Mouse (Mus musculus): ENCODE measurements around the gene Snai3.

The Snai3 gene

DNA sequence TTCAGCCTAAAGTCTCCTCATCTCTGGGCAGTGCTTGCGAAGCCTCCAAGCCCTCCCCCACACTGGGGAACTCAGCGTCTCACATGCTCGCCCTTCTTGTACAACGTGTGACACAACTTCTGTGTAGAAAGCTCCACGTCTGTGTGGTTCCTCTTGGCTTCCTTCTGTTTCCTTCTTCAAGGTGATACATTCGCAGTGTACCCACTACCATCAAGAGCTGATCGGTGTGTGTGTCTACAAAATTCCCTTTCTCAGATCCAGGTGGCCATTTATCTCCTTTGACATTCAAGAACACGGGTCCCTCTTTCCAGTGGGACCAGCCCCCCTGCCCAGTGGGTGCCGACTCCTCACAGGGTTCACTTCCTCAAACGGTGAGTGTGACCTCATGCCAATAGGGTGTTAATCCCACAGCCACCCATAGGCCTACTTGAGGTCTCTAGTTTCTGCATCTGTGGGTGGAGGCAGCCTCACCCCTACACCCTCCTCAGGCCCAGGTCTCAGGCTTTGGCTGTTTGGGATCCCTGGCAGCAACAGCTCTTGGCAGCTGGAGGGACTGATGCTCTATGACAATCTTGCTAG, 30.4 kb downstream of the Snai3 start:
- DNase-seq: peak in 1 of 2 experiments; percentile 45

DNA sequence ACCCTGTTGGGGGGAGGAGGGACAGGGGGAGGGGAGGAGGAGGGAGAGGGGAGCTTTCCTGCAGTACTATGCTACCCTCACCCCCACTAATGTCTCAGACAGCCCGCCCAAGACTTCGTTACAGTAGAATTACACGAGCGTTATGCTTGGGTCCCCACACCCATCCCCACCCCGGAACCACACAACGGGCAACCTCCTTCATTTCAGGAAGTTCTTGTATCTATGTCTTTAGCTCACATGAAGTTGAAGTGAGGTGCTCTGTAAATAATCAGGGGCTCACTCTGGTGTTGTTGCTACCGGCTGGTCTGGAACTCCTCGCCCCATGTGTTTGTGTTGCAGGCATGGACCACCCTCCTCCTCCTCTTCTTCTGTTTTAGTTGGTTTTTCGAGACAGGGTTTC, 32.4 kb downstream of the Snai3 start:
- no peak for DNase-seq

DNA sequence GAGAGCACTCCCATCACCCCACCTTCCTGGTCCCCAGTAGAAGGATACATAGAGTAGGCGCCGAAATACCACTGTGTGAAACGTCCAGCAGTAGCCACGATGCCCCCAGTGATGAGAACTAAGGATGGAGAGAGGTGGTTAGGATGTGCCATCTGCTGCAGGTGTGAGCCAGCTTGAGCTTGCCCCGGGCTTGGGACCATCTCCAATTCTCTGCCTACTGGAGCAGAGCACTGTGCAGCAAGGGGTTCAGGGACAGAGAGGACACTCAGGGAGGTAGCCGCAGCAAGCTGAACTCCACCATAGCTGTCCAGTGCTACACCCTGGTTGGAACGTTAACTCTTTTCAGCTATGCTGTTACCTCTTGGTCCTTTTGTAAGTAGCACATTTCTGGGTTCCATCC, 32.9 kb downstream of the Snai3 start:
- no peak for DNase-seq

DNA sequence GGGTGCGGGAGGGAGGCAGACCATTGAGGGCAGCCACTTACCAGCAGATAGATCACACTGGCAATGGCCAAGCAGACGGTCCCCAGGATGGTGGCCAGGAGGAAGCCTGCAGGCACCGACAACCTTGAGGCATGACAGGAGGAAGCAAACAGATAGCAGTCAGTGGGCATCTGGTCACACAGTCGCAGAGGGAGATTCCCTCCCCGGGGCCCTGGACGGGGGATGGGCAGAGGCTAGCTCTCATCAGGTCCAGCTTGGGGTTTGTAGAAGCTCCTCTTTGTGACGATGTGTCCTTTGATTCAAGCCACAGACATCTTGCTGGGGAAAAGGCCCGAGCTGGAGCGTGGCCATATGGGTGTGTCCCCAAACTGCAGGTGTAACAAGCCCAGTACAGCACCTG, 34.4 kb downstream of the Snai3 start:
- DNase-seq: no peak

DNA sequence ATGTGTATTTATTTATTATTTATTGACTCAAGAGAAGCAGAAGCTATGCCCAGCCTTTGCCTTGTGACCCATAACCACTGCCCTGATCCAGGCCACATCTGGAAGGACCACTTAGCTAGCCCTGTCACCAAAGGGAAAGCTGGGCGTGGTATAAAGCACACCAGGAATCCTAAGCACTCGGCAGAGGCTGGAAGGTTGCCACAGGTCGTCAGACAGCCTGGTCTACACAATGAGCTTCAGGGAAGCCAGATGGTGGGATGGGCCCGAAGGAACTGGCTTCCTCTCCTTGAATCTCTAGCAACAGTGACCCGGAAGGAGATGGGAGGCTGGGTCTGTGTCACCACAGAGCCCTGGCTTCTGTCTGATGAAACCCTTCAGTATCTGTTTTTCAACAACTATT, 36.9 kb downstream of the Snai3 start:
- DNase-seq: peak; percentile 73 to 82

DNA sequence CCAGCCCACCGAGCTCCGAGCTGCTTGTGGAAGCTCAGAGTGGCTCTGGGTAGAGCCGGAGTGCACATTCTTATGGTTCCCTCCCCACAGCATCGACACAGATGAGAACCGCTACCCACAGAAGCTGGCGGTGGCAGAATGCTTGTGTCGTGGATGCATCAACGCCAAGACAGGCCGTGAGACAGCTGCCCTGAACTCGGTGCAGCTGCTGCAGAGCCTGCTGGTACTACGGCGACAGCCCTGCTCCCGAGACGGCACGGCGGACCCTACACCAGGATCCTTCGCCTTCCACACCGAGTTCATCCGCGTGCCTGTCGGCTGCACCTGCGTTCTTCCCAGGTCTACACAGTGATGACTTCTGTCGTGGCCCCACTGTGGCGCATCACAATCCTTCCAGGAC, 37.3 kb downstream of the Snai3 start:
- no peak for DNase-seq

DNA sequence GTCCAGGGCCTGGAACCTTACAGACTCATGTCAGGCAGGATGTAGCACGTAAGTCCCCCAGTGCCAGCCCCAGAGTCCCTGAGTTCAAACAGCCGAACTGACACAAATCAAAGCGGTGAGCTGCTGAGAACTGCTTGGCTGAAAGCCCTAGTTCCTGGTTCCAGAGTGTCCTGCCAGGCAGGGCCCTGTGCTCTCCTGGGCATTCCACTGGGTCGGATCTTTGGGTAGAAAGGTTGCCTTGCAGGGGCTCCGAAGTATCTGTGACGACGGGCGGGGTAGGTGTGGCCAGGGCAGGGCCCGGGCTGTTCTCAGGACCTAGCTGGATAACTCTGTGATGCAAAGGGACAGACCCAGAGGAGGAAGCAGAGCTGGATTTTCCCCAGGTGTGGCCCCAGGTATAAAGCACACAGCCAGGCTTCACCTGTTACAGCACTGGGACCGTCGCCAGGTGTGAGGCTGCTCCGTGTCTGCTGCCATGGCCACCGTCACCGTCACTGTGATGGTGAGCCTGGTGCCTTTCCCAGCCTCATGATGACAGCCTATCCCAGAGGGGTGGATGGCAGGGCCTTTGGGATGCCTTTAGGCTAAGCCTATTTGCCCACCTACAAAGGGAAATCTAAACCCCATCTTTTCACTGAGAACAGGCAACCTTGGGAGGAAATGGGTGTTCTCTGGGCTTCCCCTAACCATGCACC, 39.0 kb downstream of the Snai3 start, which contains the start of gene Il17c:
TSS of gene Il17c (plus strand) at position 645 of the 695 bp plus-strand sequence.
- DNase-seq: peak in 1 of 2 experiments; percentile 26

DNA sequence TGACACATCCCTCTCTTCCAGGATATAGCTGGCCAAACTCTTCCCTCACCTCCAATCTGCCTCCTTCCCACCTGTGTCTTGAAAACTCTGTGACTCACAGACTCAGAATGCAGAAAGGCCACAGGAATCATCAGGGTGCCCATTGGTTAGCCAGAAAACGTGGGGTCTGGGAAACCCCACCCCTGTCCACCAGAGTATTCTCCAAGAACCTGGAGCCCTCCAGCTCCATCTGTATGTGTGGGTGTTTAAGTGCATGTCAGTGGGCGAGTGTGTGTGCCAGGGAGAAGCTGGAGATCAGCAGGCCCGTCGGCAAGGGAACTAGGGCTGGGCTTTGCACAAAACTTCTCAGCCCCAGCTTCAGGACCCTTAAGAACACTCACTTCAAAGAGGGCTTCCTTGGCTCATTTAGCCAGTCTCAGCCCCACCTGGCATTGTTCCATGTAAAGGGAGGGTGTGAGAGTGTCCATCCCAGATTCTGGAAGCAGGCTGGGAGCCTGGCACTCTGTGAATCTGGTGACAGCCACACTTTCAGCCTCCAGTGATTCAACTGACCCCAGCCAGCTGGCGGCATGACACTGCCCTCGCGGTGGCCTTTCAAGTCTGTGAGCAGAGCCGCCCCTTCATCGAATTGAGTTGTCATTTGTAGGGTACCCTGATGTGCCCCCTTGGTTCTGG, 40.5 kb downstream of the Snai3 start:
- no peak for DNase-seq

DNA sequence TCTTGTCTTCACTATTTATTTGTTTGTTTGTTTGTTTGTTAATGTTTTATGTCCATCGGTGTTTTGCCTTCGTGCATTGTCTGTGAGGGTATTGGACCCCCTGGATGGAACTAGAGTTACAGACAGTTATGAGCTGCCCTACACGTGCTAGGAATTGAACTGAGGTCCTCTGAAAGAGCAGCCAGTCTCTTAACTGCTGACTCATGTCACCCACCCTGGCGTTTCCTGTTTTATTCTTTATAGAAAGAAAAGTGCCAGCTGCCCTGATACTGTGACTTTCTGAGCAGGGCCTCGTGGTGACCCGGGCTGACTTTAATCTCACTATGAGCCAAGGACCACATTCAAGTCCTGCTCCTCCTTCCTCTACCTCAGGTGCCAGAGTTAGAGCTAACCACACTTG, 45.0 kb downstream of the Snai3 start:
- no peak for DNase-seq

DNA sequence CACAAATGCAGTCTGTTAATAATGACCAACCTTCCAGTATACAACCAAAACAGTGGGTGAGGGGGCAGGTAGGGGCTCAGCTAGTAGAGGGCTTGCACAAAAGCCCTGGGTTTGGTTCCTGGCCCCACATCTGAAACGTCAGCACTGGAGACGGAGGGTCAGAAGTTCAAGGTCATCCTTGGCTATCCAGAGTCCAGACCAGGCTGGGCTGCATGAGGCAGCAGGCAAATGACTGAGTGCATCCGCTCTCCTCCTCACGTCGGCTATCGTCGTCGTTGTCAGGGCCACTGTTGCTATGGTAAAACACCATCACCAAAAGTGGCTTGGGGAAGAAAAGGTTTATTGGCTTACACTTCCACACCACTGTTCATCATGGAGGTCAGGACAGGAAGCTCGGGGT, 46.2 kb downstream of the Snai3 start:
- DNase-seq: no peak

DNA sequence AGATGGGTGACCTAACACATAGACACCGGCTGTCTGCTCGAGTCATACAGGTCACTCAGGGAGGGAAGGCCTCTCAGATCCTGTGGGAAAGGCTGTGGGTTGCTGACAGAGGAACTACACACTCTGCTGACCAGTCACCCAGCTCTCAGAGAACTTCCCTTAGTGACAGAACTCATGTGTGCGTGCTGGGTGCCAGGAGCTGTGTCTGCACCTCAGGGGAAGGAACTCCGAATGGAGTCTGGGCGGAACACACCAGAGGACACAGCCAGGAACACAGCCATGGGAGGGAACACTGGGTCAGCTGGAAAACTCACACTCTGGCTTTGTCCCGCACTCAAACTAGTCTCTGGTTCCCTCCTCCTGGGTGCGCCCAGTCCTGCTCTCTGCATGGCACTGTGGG, 52.9 kb downstream of the Snai3 start:
- no peak for DNase-seq

DNA sequence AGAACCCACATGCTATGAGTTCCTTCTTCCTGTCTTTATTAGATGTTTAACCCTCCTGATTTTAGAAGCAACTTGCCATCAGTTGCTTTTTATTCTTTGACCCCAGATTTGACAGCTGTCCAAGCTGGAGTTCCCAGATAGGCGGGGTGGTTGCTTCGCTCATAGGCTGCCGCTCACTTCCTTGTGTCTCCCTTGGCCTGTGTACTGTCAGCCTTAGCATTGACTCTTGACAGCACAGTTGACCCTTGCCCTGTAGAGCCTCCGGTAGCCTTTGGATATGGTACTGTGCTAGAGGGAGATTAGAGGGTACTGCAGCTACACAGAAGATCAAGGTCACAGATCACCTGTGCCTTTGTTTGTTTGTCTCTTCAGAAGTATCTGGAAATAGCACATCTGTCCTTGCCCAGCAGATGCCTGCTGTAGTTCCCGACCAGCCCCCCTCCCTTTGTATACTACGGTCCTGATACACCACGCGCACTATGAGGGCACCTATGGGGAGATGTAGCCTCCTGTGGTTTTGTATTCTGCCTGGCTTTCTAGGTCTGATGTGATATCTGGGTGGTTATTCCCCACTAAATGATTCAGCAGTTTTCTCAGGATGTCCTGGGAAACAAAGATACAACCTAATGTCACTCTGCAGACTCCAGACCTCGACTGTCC, 55.3 kb downstream of the Snai3 start:
- DNase-seq: no peak

All from kidney, postnatal 4 days (tissue).